Mouse (Mus musculus): ENCODE data around the gene Fads1. TPM values are rescaled to one million over a fixed set of nuclear protein-coding genes. Genes with fewer than 3 reads are reported as not detected.

Gene Fads1
- polyA plus RNA-seq, 1 experiment from 2014 or later: 44.5 TPM

GRCm38 (mm10) chr19:10221585-10221984, 38.9 kb downstream of the Fads1 start:
- no peaks in the 10 kb centered on the region for H3K27me3 ChIP-seq (replicated peaks; ENCODE audit: insufficient read depth, low read length)
- peaks cover 5% of the 10 kb centered on the region; the same call in 1 of the 2 replicates for H3K4me1 ChIP-seq (ENCODE audit: insufficient read depth, low read depth, low read length)
- no peak for ATAC-seq
- no peaks in the 10 kb centered on the region for H3K36me3 ChIP-seq (ENCODE audit: insufficient read depth, low read length)
- no peak for DNase-seq (ENCODE audit: low spot score)
- no peak overlapping the region for H3K9ac ChIP-seq (replicated peaks; ENCODE audit: low read depth)
- TF ChIP-seq EP300 (IDR thresholded peaks at IDR 0.05): no peak
- no peak for TF ChIP-seq CTCF (IDR thresholded peaks at IDR 0.05)
- H3K4me2 ChIP-seq (replicated peaks; ENCODE audit: low read depth, low read length): no peak overlapping the region
- 35% methylated on average over 4 of the region's 4 CpGs for whole genome bisulfite sequencing
- H3K9me3 ChIP-seq (ENCODE audit: low read length): no peaks in the 10 kb centered on the region
- no peak overlapping the region for H3K4me3 ChIP-seq (ENCODE audit: low read depth, low read length)
- no peak overlapping the region for H3K27ac ChIP-seq (ENCODE audit: low read length)

DNA sequence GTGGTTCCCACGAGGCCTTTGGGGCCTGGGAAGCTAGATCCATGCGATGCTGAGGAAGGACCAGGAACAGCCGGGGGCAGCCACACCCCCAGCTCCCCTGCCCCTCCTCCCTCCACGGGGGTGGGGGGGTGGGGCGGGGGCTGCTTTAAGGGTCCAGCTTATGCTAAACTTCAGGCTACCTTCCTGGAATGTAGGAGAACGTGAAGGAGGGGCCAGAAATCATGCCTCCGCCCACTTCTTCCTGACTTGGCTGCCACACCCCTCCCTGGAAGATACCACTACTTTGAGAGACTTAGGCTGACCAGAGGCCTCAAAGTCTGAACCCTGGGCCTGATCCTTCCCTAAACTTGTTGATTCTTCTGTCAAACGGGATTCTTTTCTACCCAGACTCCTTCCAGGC, 40.0 kb downstream of the Fads1 start:
- no peak overlapping the region for H3K4me3 ChIP-seq (ENCODE audit: low read depth, low read length)
- peak; percentile 55 for DNase-seq (ENCODE audit: low spot score)
- no peak overlapping the region for H3K4me2 ChIP-seq (replicated peaks; ENCODE audit: low read depth, low read length)
- no peak for ATAC-seq
- no peaks in the 10 kb centered on the region for H3K27me3 ChIP-seq (replicated peaks; ENCODE audit: insufficient read depth, low read length)
- TF ChIP-seq CTCF (IDR thresholded peaks at IDR 0.05) (no peak), EP300 (IDR thresholded peaks at IDR 0.05) (no peak)
- no peaks in the 10 kb centered on the region for H3K36me3 ChIP-seq (ENCODE audit: insufficient read depth, low read length)
- no peak overlapping the region for H3K27ac ChIP-seq (ENCODE audit: low read length)
- no peak overlapping the region for H3K9ac ChIP-seq (replicated peaks; ENCODE audit: low read depth)
- H3K4me1 ChIP-seq (ENCODE audit: insufficient read depth, low read depth, low read length): peaks cover 5% of the 10 kb centered on the region; the same call in 1 of the 2 replicates
- H3K9me3 ChIP-seq (ENCODE audit: low read length): no peaks in the 10 kb centered on the region
- 29% methylated on average over 6 of the region's 8 CpGs for WGBS

DNA sequence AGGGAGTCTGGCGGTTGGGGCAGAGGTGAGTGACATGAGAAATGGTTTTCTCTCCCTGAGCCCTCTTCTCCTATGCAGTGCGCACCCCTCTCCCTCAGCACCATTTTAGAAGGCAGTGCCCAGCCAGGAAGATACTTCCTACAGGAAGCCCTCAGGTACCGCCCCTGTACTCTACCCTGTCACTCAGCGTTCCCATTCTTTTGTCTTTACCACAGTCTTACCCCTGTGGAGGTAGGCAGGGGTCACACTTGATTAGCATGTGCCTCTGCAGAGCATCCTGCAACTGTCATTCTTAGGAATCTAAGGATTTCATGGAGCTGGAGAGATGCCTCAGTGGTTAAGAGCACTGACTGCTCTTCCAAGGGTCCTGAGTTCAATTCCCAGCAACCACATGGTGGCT, 40.9 kb downstream of the Fads1 start:
- Histone ChIP-seq H3K4me3 (ENCODE audit: low read depth, low read length) (no peak overlapping the region), H3K4me2 (replicated peaks; ENCODE audit: low read depth, low read length) (no peak overlapping the region), H3K4me1 (ENCODE audit: insufficient read depth, low read depth, low read length) (peaks cover 5% of the 10 kb centered on the region; the same call in 1 of the 2 replicates), H3K27me3 (replicated peaks; ENCODE audit: insufficient read depth, low read length) (no peaks in the 10 kb centered on the region), H3K36me3 (ENCODE audit: insufficient read depth, low read length) (no peaks in the 10 kb centered on the region), H3K9me3 (ENCODE audit: low read length) (no peaks in the 10 kb centered on the region), H3K27ac (ENCODE audit: low read length) (no peak overlapping the region), H3K9ac (replicated peaks; ENCODE audit: low read depth) (no peak overlapping the region)
- no peak for DNase-seq (ENCODE audit: low spot score)
- ATAC-seq: no peak
- TF ChIP-seq CTCF (IDR thresholded peaks at IDR 0.05) (no peak), EP300 (IDR thresholded peaks at IDR 0.05) (no peak)
- 70% methylated on average over 4 of the region's 4 CpGs for WGBS

- Histone ChIP-seq H3K4me2 (replicated peaks; ENCODE audit: low read depth, low read length) (peak overlapping the region; percentile 35), H3K27me3 (replicated peaks; ENCODE audit: insufficient read depth, low read length) (no peaks in the 10 kb centered on the region), H3K27ac (ENCODE audit: low read length) (peak overlapping the region; percentile 26; the same call in 1 of the 2 replicates), H3K4me1 (ENCODE audit: insufficient read depth, low read depth, low read length) (peaks cover 5% of the 10 kb centered on the region; the same call in 1 of the 2 replicates), H3K36me3 (ENCODE audit: insufficient read depth, low read length) (no peaks in the 10 kb centered on the region), H3K4me3 (ENCODE audit: low read depth, low read length) (no peak overlapping the region; the same call in 1 of the 2 replicates), H3K9ac (replicated peaks; ENCODE audit: low read depth) (peak overlapping the region; percentile 16; the same call in 1 of the 2 replicates), H3K9me3 (ENCODE audit: low read length) (no peaks in the 10 kb centered on the region)
- TF ChIP-seq CTCF (IDR thresholded peaks at IDR 0.05) (peak; percentile 30), EP300 (IDR thresholded peaks at IDR 0.05) (no peak)
- WGBS: 14% methylated on average over 25 of the region's 26 CpGs
- DNase-seq (ENCODE audit: low spot score) (peak; percentile 40), ATAC-seq (peak; percentile 63)
These were observed 42.2 kb downstream of the Fads1 start for GRCm38 (mm10) chr19:10224637-10225453.

DNA sequence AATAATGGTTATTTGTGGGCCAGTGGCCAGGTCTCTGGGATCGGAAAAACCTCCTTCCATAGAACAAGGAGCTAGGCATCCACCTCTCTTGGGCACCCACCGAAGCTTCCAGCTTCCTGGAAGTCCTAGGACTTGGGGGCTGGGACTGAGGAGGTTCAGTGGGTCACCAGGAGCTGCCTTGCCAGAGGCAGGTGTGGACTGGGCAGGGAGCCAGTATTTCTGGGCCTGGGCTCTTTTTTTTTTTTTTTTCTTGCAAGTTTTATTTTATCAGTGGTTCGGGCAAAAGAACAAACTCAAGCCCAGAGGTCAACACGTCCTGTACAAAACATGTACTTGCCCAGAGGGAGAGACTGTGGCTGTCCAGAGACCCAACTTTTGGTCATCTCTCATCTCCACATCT, 43.1 kb downstream of the Fads1 start:
- no peak for ATAC-seq
- no peaks in the 10 kb centered on the region for H3K9me3 ChIP-seq (ENCODE audit: low read length)
- no peak overlapping the region for H3K4me3 ChIP-seq (ENCODE audit: low read depth, low read length)
- no peak overlapping the region for H3K9ac ChIP-seq (replicated peaks; ENCODE audit: low read depth)
- H3K27ac ChIP-seq (ENCODE audit: low read length): 0 out of 2 replicates have a peak overlapping the region, but pooled peaks have one; percentile 26
- TF ChIP-seq CTCF (IDR thresholded peaks at IDR 0.05) (no peak), EP300 (IDR thresholded peaks at IDR 0.05) (0 out of 2 replicates have a peak, but pooled peaks have one; percentile 19)
- H3K27me3 ChIP-seq (replicated peaks; ENCODE audit: insufficient read depth, low read length): no peaks in the 10 kb centered on the region
- no peaks in the 10 kb centered on the region for H3K36me3 ChIP-seq (ENCODE audit: insufficient read depth, low read length)
- no peak overlapping the region for H3K4me2 ChIP-seq (replicated peaks; ENCODE audit: low read depth, low read length)
- peaks cover 5% of the 10 kb centered on the region; the same call in 1 of the 2 replicates for H3K4me1 ChIP-seq (ENCODE audit: insufficient read depth, low read depth, low read length)
- peak; percentile 52 for DNase-seq (ENCODE audit: low spot score)
- WGBS: 42% methylated on average over 4 of the region's 4 CpGs

- no peak for TF ChIP-seq EP300 (IDR thresholded peaks at IDR 0.05)
- TF ChIP-seq CTCF (IDR thresholded peaks at IDR 0.05): no peak
- Histone ChIP-seq H3K4me1 (ENCODE audit: insufficient read depth, low read depth, low read length) (no peaks in the 10 kb centered on the region), H3K9me3 (ENCODE audit: low read length) (no peaks in the 10 kb centered on the region), H3K9ac (replicated peaks; ENCODE audit: low read depth) (no peak overlapping the region), H3K4me3 (ENCODE audit: low read depth, low read length) (no peak overlapping the region), H3K36me3 (ENCODE audit: insufficient read depth, low read length) (no peaks in the 10 kb centered on the region), H3K4me2 (replicated peaks; ENCODE audit: low read depth, low read length) (no peak overlapping the region), H3K27ac (ENCODE audit: low read length) (no peak overlapping the region), H3K27me3 (replicated peaks; ENCODE audit: insufficient read depth, low read length) (no peaks in the 10 kb centered on the region)
- DNase-seq (ENCODE audit: low spot score) (no peak), ATAC-seq (no peak)
- WGBS: 30% methylated on average over 7 of the region's 7 CpGs
These were observed 48.3 kb downstream of the Fads1 start for GRCm38 (mm10) chr19:10231016-10231415.
